Mouse (Mus musculus): ENCODE measurements around the gene 9430097D07Rik.

The 9430097D07Rik gene

GRCm38 (mm10) chr2:32536086-32536633, 39.3 kb downstream of the 9430097D07Rik start:
- DNase-seq (ENCODE audit: inconsistent age in 2 of 2, low spot score in 1 of 2), result peak; percentile 52 to 78

GRCm38 (mm10) chr2:32535501-32535991, 39.9 kb downstream of the 9430097D07Rik start:
- peak; percentile 78 to 85 for DNase-seq (ENCODE audit: inconsistent age in 2 of 2, low spot score in 1 of 2)

- DNase-seq (ENCODE audit: inconsistent age in 2 of 2, low spot score in 1 of 2), result peak; percentile 99
These were observed 40.6 kb downstream of the 9430097D07Rik start, which contains the start of gene Fam102a for GRCm38 (mm10) chr2:32534733-32535471. Gene Fam102a, plus strand, starts transcription at chr2:32535332.

- peak; percentile 77 to 90 for DNase-seq (ENCODE audit: inconsistent age in 2 of 2, low spot score in 1 of 2)
These were observed 41.3 kb downstream of the 9430097D07Rik start for GRCm38 (mm10) chr2:32534061-32534732.

- DNase-seq (ENCODE audit: inconsistent age in 2 of 2, low spot score in 1 of 2), result no peak
These were observed 42.3 kb downstream of the 9430097D07Rik start for GRCm38 (mm10) chr2:32533163-32533562.

GRCm38 (mm10) chr2:32530479-32530878, 45.0 kb downstream of the 9430097D07Rik start:
- DNase-seq (ENCODE audit: inconsistent age in 2 of 2, low spot score in 1 of 2), result peak in 1 of 2 experiments; percentile 77

GRCm38 (mm10) chr2:32528326-32528725, 47.2 kb downstream of the 9430097D07Rik start:
- peak in 1 of 2 experiments; percentile 67 for DNase-seq (ENCODE audit: inconsistent age in 2 of 2, low spot score in 1 of 2)

- DNase-seq (ENCODE audit: inconsistent age in 2 of 2, low spot score in 1 of 2), result peak; percentile 86 to 93
These were observed 48.0 kb downstream of the 9430097D07Rik start for GRCm38 (mm10) chr2:32527468-32527966.

GRCm38 (mm10) chr2:32525816-32526215, 49.7 kb downstream of the 9430097D07Rik start:
- DNase-seq (ENCODE audit: inconsistent age in 2 of 2, low spot score in 1 of 2), result peak; percentile 76 to 90

GRCm38 (mm10) chr2:32524536-32525031, 50.9 kb downstream of the 9430097D07Rik start:
- no peak for DNase-seq (ENCODE audit: inconsistent age in 2 of 2, low spot score in 1 of 2)
